Mouse (Mus musculus): ENCODE data around the gene Cat.

GRCm38 (mm10) chr2:103461210-103461609 lies 23.8 kb downstream of the Cat start:
- TF ChIP-seq CTCF (IDR thresholded peaks at IDR 0.05): no peak
- no peak for TF ChIP-seq EP300 (IDR thresholded peaks at IDR 0.05)

Data from lung, postnatal 0 days (tissue).